Mouse (Mus musculus) midbrain, embryonic 16.5 days (tissue): ENCODE data around the gene Asb8. TPM values are rescaled to one million over a fixed set of nuclear protein-coding genes. Genes with fewer than 3 reads are reported as not detected.
A peak's percentile ranks its signal among the peaks of the same experiment; 100 is the strongest.

Source experiments
- ATAC-seq: fragments of 200-750 bp; cut with Nextera tagmentation; 2 replicates; pipeline ENCODE4 v1.8.0; 2017; ENCODE audit warnings: moderate TSS enrichment
- H3K27ac ChIP-seq: fragments of 300-500 bp; sonication (generic); 2 replicates; pipeline ENCODE4 v1.5.1; 2014; ENCODE audit warnings: mild to moderate bottlenecking, low read length, mixed read lengths
- H3K27me3 ChIP-seq: fragments of 300-500 bp; sonication (generic); 2 replicates; pipeline ENCODE4 v1.6.1; 2014; ENCODE audit warnings: low read depth, low read length, mixed read lengths; ENCODE audit not compliant: control insufficient read depth, insufficient read depth
- H3K36me3 ChIP-seq: fragments of 300-500 bp; sonication (generic); 2 replicates; pipeline ENCODE4 v1.6.1; 2014; ENCODE audit warnings: mild to moderate bottlenecking, low read length, moderate library complexity, mixed read lengths; ENCODE audit not compliant: control insufficient read depth, insufficient read depth
- H3K4me1 ChIP-seq: fragments of 300-500 bp; sonication (generic); 2 replicates; pipeline ENCODE4 v1.6.1; 2014; ENCODE audit warnings: mild to moderate bottlenecking, low read length, mixed read lengths; ENCODE audit not compliant: control insufficient read depth, insufficient read depth
- H3K4me2 ChIP-seq: fragments of 300-500 bp; sonication (generic); 2 replicates; pipeline ENCODE4 v1.6.1; 2014; ENCODE audit warnings: mild to moderate bottlenecking, low read length, mixed read lengths
- H3K4me3 ChIP-seq: fragments of 300-500 bp; sonication (generic); 2 replicates; pipeline ENCODE4 v1.5.1; 2014; ENCODE audit warnings: low read depth, mild to moderate bottlenecking, low read length, moderate library complexity, mixed read lengths
- H3K9ac ChIP-seq: fragments of 300-500 bp; sonication (generic); 2 replicates; pipeline ENCODE4 v1.6.1; 2014; ENCODE audit warnings: low read depth, low read length, mixed read lengths
- H3K9me3 ChIP-seq: fragments of 300-500 bp; sonication (generic); replicated peaks from 2 replicates; pipeline ENCODE4 v1.6.1; 2014; ENCODE audit warnings: mild to moderate bottlenecking, low read length, mixed read lengths; ENCODE audit not compliant: control insufficient read depth, poor library complexity, severe bottlenecking
- WGBS: fragments of 180-500 bp; shearing (Covaris S2); extraction: QIAGEN DNeasy Blood & Tissue Kit; methylation state at CpG from one replicate; pipeline ENCODE4 v1.1.7; 2014; 5-methylcytosine and 5-hydroxymethylcytosine counted together
- polyA plus RNA-seq: library from polyadenylated mRNA; unstranded; fragments of >200 nt; fragmentation: Nextera tagmentation; extraction: Ambion mirVana; gene quantifications from 2 replicates; pipeline ENCODE4 v1.2.1, GENCODE M21; 2015

Asb8 gene
- polyA plus RNA-seq, 1 experiment from 2014 or later = 63.5 TPM

GRCm38 (mm10) chr15:98166963-98167644, 1.7 kb upstream of the Asb8 start, which contains the start of gene Ccdc184:
Gene Ccdc184 (plus strand): TSS chr15:98167158.
- Histone ChIP-seq H3K4me1 (peaks cover 37% of the 10 kb centered on the region), H3K4me2 (peak within 1 kb of the TSS; percentile 95), H3K4me3 (peak within 1 kb of the TSS; percentile 74), H3K36me3 (no peaks in the 10 kb centered on the region), H3K9me3 (no peaks in the 10 kb centered on the region), H3K27me3 (peaks cover 3% of the 10 kb centered on the region; the same call in 1 of the 2 replicates), H3K27ac (peak within 1 kb of the TSS; percentile 96), H3K9ac (peak within 1 kb of the TSS; percentile 84)
- peak; percentile 76 for ATAC-seq
- WGBS = 2% methylated on average over 15 of the region's 18 CpGs

GRCm38 (mm10) chr15:98162561-98162960, 2.9 kb downstream of the Asb8 start:
- H3K9me3 ChIP-seq = no peaks in the 10 kb centered on the region
- no peak overlapping the region for H3K4me3 ChIP-seq
- peaks cover 3% of the 10 kb centered on the region; the same call in 1 of the 2 replicates for H3K27me3 ChIP-seq
- peaks cover 7% of the 10 kb centered on the region; the same call in 1 of the 2 replicates for H3K4me1 ChIP-seq
- no peak overlapping the region for H3K27ac ChIP-seq
- H3K36me3 ChIP-seq = no peaks in the 10 kb centered on the region
- no peak overlapping the region for H3K9ac ChIP-seq
- H3K4me2 ChIP-seq = no peak overlapping the region
- WGBS = 73% methylated on average over 4 of the region's 4 CpGs
- ATAC-seq = no peak

GRCm38 (mm10) chr15:98161026-98161805, 4.2 kb downstream of the Asb8 start:
- Histone ChIP-seq H3K4me3 (no peak overlapping the region), H3K9ac (no peak overlapping the region), H3K36me3 (no peaks in the 10 kb centered on the region), H3K9me3 (no peaks in the 10 kb centered on the region), H3K27ac (no peak overlapping the region), H3K27me3 (peaks cover 3% of the 10 kb centered on the region; the same call in 1 of the 2 replicates), H3K4me2 (no peak overlapping the region), H3K4me1 (no peaks in the 10 kb centered on the region)
- ATAC-seq = no peak
- 51% methylated on average over 19 of the region's 19 CpGs for WGBS

- ATAC-seq = no peak
- Histone ChIP-seq H3K9me3 (no peaks in the 10 kb centered on the region), H3K4me1 (no peaks in the 10 kb centered on the region), H3K4me2 (no peak overlapping the region), H3K4me3 (no peak overlapping the region), H3K36me3 (no peaks in the 10 kb centered on the region), H3K27ac (no peak overlapping the region), H3K27me3 (no peaks in the 10 kb centered on the region), H3K9ac (no peak overlapping the region)
- WGBS = 87% methylated on average over 1 of the region's 1 CpGs
These were observed 8.2 kb downstream of the Asb8 start for GRCm38 (mm10) chr15:98157253-98157652.

GRCm38 (mm10) chr15:98155944-98156343, 9.5 kb downstream of the Asb8 start:
- H3K9me3 ChIP-seq = no peaks in the 10 kb centered on the region
- no peak overlapping the region for H3K4me2 ChIP-seq
- no peak overlapping the region for H3K9ac ChIP-seq
- 84% methylated on average over 4 of the region's 4 CpGs for WGBS
- H3K36me3 ChIP-seq = no peaks in the 10 kb centered on the region
- no peaks in the 10 kb centered on the region for H3K4me1 ChIP-seq
- no peak overlapping the region for H3K4me3 ChIP-seq
- ATAC-seq = no peak
- H3K27ac ChIP-seq = no peak overlapping the region
- H3K27me3 ChIP-seq = no peaks in the 10 kb centered on the region

GRCm38 (mm10) chr15:98155272-98155671, 10.2 kb downstream of the Asb8 start:
- Histone ChIP-seq H3K27me3 (no peaks in the 10 kb centered on the region), H3K27ac (no peak overlapping the region), H3K4me2 (no peak overlapping the region), H3K4me3 (no peak overlapping the region), H3K9me3 (no peaks in the 10 kb centered on the region), H3K4me1 (no peaks in the 10 kb centered on the region), H3K9ac (no peak overlapping the region), H3K36me3 (no peaks in the 10 kb centered on the region)
- ATAC-seq = no peak
- WGBS = 89% methylated on average over 5 of the region's 5 CpGs

GRCm38 (mm10) chr15:98154631-98155030, 10.8 kb downstream of the Asb8 start:
- Histone ChIP-seq H3K4me2 (no peak overlapping the region), H3K4me3 (no peak overlapping the region), H3K9me3 (no peaks in the 10 kb centered on the region), H3K27ac (no peak overlapping the region), H3K36me3 (no peaks in the 10 kb centered on the region), H3K4me1 (no peaks in the 10 kb centered on the region), H3K27me3 (no peaks in the 10 kb centered on the region), H3K9ac (no peak overlapping the region)
- WGBS = 81% methylated on average over 3 of the region's 3 CpGs
- no peak for ATAC-seq

GRCm38 (mm10) chr15:98154146-98154545, 11.3 kb downstream of the Asb8 start:
- Histone ChIP-seq H3K27ac (no peak overlapping the region), H3K4me1 (no peaks in the 10 kb centered on the region), H3K4me2 (no peak overlapping the region), H3K27me3 (no peaks in the 10 kb centered on the region), H3K9me3 (no peaks in the 10 kb centered on the region), H3K9ac (no peak overlapping the region), H3K36me3 (no peaks in the 10 kb centered on the region), H3K4me3 (no peak overlapping the region)
- WGBS = 63% methylated on average over 4 of the region's 4 CpGs
- ATAC-seq = no peak

- no peak overlapping the region for H3K27ac ChIP-seq
- H3K9me3 ChIP-seq = no peaks in the 10 kb centered on the region
- no peak for ATAC-seq
- no peaks in the 10 kb centered on the region for H3K27me3 ChIP-seq
- no peak overlapping the region for H3K4me3 ChIP-seq
- H3K9ac ChIP-seq = no peak overlapping the region
- WGBS = 38% methylated on average over 3 of the region's 3 CpGs
- H3K4me2 ChIP-seq = no peak overlapping the region
- no peaks in the 10 kb centered on the region for H3K4me1 ChIP-seq
- no peaks in the 10 kb centered on the region for H3K36me3 ChIP-seq
These were observed 11.8 kb downstream of the Asb8 start for GRCm38 (mm10) chr15:98153625-98154024.
